Mouse (Mus musculus) heart, postnatal 25 days (tissue): Measurements from ENCODE around the gene Hadh. TPM values are rescaled to one million over a fixed set of nuclear protein-coding genes. Genes with fewer than 3 reads are reported as not detected.

Experiments
- DNase-seq: peaks from one replicate; pipeline ENCODE4 v3.0.0; 2022; ENCODE audit warnings: low spot score
- intact Hi-C: fragments of 180-260 bp; cut with DNase I; formaldehyde crosslinking; loops from one replicate; pipeline ENCODE4 v1.15.1; 2025
- total RNA-seq, 2 experiments: library from RNA; stranded (reverse); gene quantifications; 2 replicates each; pipeline ENCODE4 v1.2.3; 2021

Hadh gene
- total RNA-seq, 2 experiments from 2014 or later: 662 to 714 TPM

GRCm38 (mm10) chr3:131272374-131273100 lies 636 bp upstream of the Hadh start:
- no peak for DNase-seq
- intact Hi-C loops: no loop called here

GRCm38 (mm10) chr3:131271157-131271556 lies 744 bp downstream of the Hadh start:
- intact Hi-C loops: loop anchor here (2.0 kb wide), 2 partner anchors 20 to 30 kb away; no protein-coding TSS in a partner anchor
- DNase-seq: no peak

- DNase-seq: no peak
- intact Hi-C loops: loop anchor here (2.0 kb wide), 2 partner anchors 20 to 30 kb away; no protein-coding TSS in a partner anchor
Measured at GRCm38 (mm10) chr3:131270381-131270780, 1.5 kb downstream of the Hadh start.

GRCm38 (mm10) chr3:131266366-131267050 lies 5.4 kb downstream of the Hadh start:
- intact Hi-C loops: no loop called here
- no peak for DNase-seq

GRCm38 (mm10) chr3:131265516-131265915 lies 6.4 kb downstream of the Hadh start:
- no peak for DNase-seq

GRCm38 (mm10) chr3:131263766-131264486 lies 8.0 kb downstream of the Hadh start:
- intact Hi-C loops: no loop called here
- no peak for DNase-seq

More at GRCm38 (mm10) chr3:131265516-131265915, 6.4 kb downstream of the Hadh start:
- intact Hi-C loops: no loop called here

- intact Hi-C loops: no loop called here
- no peak for DNase-seq
Measured at GRCm38 (mm10) chr3:131260418-131260817, 11.5 kb downstream of the Hadh start.

- no peak for DNase-seq
- intact Hi-C loops: no loop called here
Measured at GRCm38 (mm10) chr3:131259392-131259965, 12.4 kb downstream of the Hadh start.

- intact Hi-C loops: no loop called here
- no peak for DNase-seq
Measured at GRCm38 (mm10) chr3:131258921-131259320, 13.0 kb downstream of the Hadh start.

- intact Hi-C loops: no loop called here
- DNase-seq: no peak
Measured at GRCm38 (mm10) chr3:131255399-131255981, 16.4 kb downstream of the Hadh start.

GRCm38 (mm10) chr3:131254991-131255390 lies 16.9 kb downstream of the Hadh start:
- intact Hi-C loops: no loop called here
- DNase-seq: no peak

GRCm38 (mm10) chr3:131251601-131252000 lies 20.3 kb downstream of the Hadh start:
- DNase-seq: no peak
- intact Hi-C loops: loop anchor here (2.0 kb wide), 1 partner anchor 19 kb away; no protein-coding TSS in a partner anchor

- DNase-seq: no peak
- intact Hi-C loops: loop anchor here (2.0 kb wide), 1 partner anchor 20 kb away; no protein-coding TSS in a partner anchor
Measured at GRCm38 (mm10) chr3:131250978-131251377, 20.9 kb downstream of the Hadh start.

- intact Hi-C loops: loop anchor here (2.0 kb wide), 1 partner anchor 21 kb away; no protein-coding TSS in a partner anchor
Measured at GRCm38 (mm10) chr3:131250283-131250682, 21.6 kb downstream of the Hadh start.

GRCm38 (mm10) chr3:131248444-131248843 lies 23.5 kb downstream of the Hadh start:
- intact Hi-C loops: no loop called here

More at GRCm38 (mm10) chr3:131250283-131250682, 21.6 kb downstream of the Hadh start:
- no peak for DNase-seq

GRCm38 (mm10) chr3:131247851-131248250 lies 24.1 kb downstream of the Hadh start:
- no peak for DNase-seq
- intact Hi-C loops: no loop called here

More at GRCm38 (mm10) chr3:131248444-131248843, 23.5 kb downstream of the Hadh start:
- no peak for DNase-seq

GRCm38 (mm10) chr3:131247447-131247846 lies 24.5 kb downstream of the Hadh start:
- no peak for DNase-seq
- intact Hi-C loops: no loop called here

GRCm38 (mm10) chr3:131246579-131247046 lies 25.3 kb downstream of the Hadh start:
- intact Hi-C loops: no loop called here
- DNase-seq: no peak

- intact Hi-C loops: no loop called here
- DNase-seq: no peak
Measured at GRCm38 (mm10) chr3:131245766-131246578, 25.9 kb downstream of the Hadh start.
